Mouse (Mus musculus) frontal cortex, postnatal 36 days (tissue): ENCODE measurements at regions not wholly inside any gene's neighbourhood (a gene's known extent, or its start where the extent isn't known, plus 50 kb on each side); places are given as distances from the start of the nearest gene placed in this dataset.
A peak's percentile ranks its signal among the peaks of the same experiment; 100 is the strongest.

Experiments
- DNase-seq, 2 experiments: peaks; one replicate each; pipeline ENCODE4 v3.0.0; 2022; ENCODE audit warnings: low spot score in 2 of 2

- peak in 1 of 2 experiments; percentile 20 for DNase-seq
Measured at GRCm38 (mm10) chr7:143951172-143951571, 50.6 kb upstream of the Shank2 start.
